Mouse (Mus musculus) heart, embryonic 15.5 days (tissue): ENCODE measurements around the gene Qtrt2. TPM values are rescaled to one million over a fixed set of nuclear protein-coding genes. Genes with fewer than 3 reads are reported as not detected.

Experiments used
- ATAC-seq: fragments of 200-750 bp; cut with Nextera tagmentation; replicated peaks from 2 replicates; pipeline ENCODE4 v1.8.0; 2017; ENCODE audit warnings: low read depth, moderate TSS enrichment; ENCODE audit not compliant: insufficient number of reproducible peaks, insufficient read depth, low FRiP score
- H3K27ac ChIP-seq: fragments of 300-500 bp; sonication (generic); 2 replicates; pipeline ENCODE4 v1.5.1; 2015; ENCODE audit warnings: mild to moderate bottlenecking, inconsistent platforms
- H3K27me3 ChIP-seq: fragments of 300-500 bp; sonication (generic); 2 replicates; pipeline ENCODE4 v1.6.1; 2015; ENCODE audit warnings: inconsistent platforms
- H3K36me3 ChIP-seq: fragments of 300-500 bp; sonication (generic); 2 replicates; pipeline ENCODE4 v1.6.1; 2015; ENCODE audit warnings: mild to moderate bottlenecking, inconsistent platforms
- H3K4me1 ChIP-seq: fragments of 300-500 bp; sonication (generic); replicated peaks from 2 replicates; pipeline ENCODE4 v1.6.1; 2015; ENCODE audit warnings: inconsistent platforms
- H3K4me2 ChIP-seq: fragments of 300-500 bp; sonication (generic); 2 replicates; pipeline ENCODE4 v1.6.1; 2015; ENCODE audit warnings: inconsistent platforms, mild to moderate bottlenecking, moderate library complexity
- H3K4me3 ChIP-seq: fragments of 300-500 bp; sonication (generic); 2 replicates; pipeline ENCODE4 v1.5.1; 2015; ENCODE audit warnings: mild to moderate bottlenecking, inconsistent platforms
- H3K9ac ChIP-seq: fragments of 300-500 bp; sonication (generic); 2 replicates; pipeline ENCODE4 v1.6.1; 2015; ENCODE audit warnings: mild to moderate bottlenecking, inconsistent platforms
- H3K9me3 ChIP-seq: fragments of 300-500 bp; sonication (generic); replicated peaks from 2 replicates; pipeline ENCODE4 v1.6.1; 2016; ENCODE audit warnings: inconsistent platforms
- WGBS: fragments of 180-500 bp; shearing (Covaris S2); methylation state at CpG from one replicate; pipeline ENCODE4 v1.1.7; 2015; ENCODE audit warnings: mixed read lengths; 5-methylcytosine and 5-hydroxymethylcytosine counted together
- polyA plus RNA-seq: library from polyadenylated mRNA; unstranded; fragments of >200 nt; fragmentation: Nextera tagmentation; extraction: Ambion mirVana; gene quantifications from 2 replicates; pipeline ENCODE4 v1.2.1, GENCODE M21; 2015

Gene Qtrt2
- polyA plus RNA-seq, 1 experiment from 2014 or later, result 13.7 TPM

DNA sequence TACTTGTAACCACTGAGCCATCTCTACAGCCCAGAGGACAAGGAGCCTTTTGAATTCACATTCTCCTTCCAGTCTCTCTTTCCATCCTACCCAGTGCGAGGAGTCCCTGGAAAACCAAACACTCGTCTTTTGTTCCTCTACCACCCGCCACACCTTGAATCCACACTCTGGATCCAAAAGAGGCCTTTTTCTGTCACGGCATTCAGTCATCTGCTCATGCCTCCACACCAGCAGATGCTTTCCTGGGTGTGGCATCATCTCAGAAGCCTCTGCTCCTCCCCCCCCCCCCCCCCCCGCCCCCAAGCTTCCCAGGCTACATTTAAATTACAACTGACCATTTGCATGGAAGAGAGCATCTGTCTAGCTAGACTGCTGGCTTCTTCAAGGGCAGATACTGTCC is 110.3 kb downstream of the Qtrt2 start:
- Histone ChIP-seq H3K27ac (no peak overlapping the region), H3K36me3 (no peaks in the 10 kb centered on the region), H3K4me2 (no peak overlapping the region), H3K9ac (no peak overlapping the region), H3K4me3 (no peak overlapping the region), H3K9me3 (no peaks in the 10 kb centered on the region), H3K27me3 (no peaks in the 10 kb centered on the region), H3K4me1 (no peaks in the 10 kb centered on the region)
- no peak for ATAC-seq
- WGBS, result 77% methylated on average over 4 of the region's 5 CpGs

GRCm38 (mm10) chr16:43814644-43815043 is 112.0 kb downstream of the Qtrt2 start:
- Histone ChIP-seq H3K4me2 (no peak overlapping the region), H3K9me3 (no peaks in the 10 kb centered on the region), H3K9ac (no peak overlapping the region), H3K4me1 (no peaks in the 10 kb centered on the region), H3K36me3 (no peaks in the 10 kb centered on the region), H3K27ac (no peak overlapping the region), H3K4me3 (no peak overlapping the region), H3K27me3 (no peaks in the 10 kb centered on the region)
- ATAC-seq, result no peak
- 64% methylated on average over 4 of the region's 4 CpGs for WGBS

Other genes starting within 250 kb of the Qtrt2 start
- gene Drd3, start 172.8 kb downstream of the Qtrt2 start, polyA plus RNA-seq, result not detected in 2 replicates
- gene Ccdc191, start 37.0 kb downstream of the Qtrt2 start, polyA plus RNA-seq, result 9.1 and 9.8 TPM in 2 replicates
- 0.81 and 1.3 TPM in 2 replicates for gene Zdhhc23, start 53.0 kb upstream of the Qtrt2 start, polyA plus RNA-seq
- gene Gramd1c, start 136.5 kb upstream of the Qtrt2 start, polyA plus RNA-seq, result 4.6 and 5.5 TPM in 2 replicates
- 32.6 and 34.8 TPM in 2 replicates for gene Atp6v1a, start 212.9 kb upstream of the Qtrt2 start, polyA plus RNA-seq
- 72.0 and 78.1 TPM in 2 replicates for gene Naa50, start 213.0 kb upstream of the Qtrt2 start, polyA plus RNA-seq
- gene Usf3, start 246.4 kb upstream of the Qtrt2 start, polyA plus RNA-seq, result 1.6 and 1.7 TPM in 2 replicates